Mouse (Mus musculus) heart, adult 9 months (tissue): Measurements from ENCODE around the gene Hoxa5.

ENCODE experiments used
- DNase-seq, 2 experiments: peaks; one replicate each; pipeline ENCODE4 v3.0.0; 2022; ENCODE audit warnings: low spot score in 2 of 2

The Hoxa5 gene

DNA sequence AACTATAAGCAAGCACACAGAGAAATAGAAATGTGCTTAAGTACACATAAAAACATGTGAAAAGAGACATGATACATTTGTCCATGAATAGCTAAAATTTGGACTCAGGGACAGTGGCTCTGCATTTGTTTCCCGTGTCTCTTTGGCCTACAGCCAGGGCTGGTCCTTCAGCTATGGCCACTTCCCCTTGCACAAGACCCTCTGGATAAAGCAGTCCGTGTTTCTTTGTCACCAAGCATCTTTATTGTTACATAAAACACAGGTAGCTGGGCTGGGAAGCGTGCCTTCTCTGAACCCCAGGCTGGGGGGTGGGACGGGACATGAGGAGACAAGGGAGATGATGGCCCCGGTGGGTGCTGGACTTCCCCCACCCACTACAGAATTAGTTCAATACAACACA is 9.9 kb upstream of the Hoxa5 start:
- DNase-seq: no peak

DNA sequence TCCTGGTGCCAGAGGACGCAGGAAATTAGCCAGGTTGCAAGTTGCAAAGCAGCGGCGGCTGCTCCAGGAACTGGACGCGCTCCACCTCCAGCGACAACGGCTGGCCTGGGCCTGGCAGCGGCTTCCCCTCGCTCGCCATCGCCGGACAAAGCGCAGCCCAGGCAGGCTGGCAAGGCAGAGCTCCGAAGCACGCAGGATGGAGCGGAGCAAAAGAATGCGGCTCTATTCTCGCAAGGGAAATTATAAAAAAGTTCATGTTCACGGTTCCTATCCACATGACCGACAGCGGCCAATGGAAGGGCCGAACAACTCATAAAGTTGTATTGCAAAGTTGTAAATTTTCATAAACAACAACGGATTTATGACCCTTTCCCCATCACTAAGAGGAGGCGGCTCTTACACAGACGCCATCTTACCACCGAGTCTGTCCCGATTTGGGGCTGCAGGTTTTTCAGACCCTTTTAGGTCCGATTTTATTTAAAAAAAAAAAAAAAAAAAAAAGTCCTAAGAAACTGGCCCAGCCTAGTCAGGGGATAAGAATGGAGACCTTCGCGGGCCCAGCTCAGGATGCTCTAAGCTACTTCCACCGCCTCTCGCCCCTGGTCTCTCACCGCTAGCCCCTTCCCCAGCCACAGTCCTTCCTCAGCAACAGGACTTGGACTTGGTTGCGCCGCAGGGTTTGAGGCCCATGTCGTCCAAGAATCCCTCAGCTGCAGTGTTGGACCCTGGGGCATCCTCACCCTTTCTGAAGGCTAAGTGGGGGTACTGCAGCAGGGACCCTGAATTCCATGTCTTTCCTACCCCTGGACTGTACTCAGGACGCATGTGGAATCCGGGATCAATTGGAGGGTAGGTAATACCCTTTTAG is 9.0 kb upstream of the Hoxa5 start, which contains the start of the genes Hoxa3 and Gm28308:
Gene Hoxa3, minus strand, starts transcription at position 218 of the 868 bp plus-strand sequence.
Gene Gm28308, minus strand, starts transcription at position 221 of the 868 bp plus-strand sequence.
- DNase-seq: no peak

DNA sequence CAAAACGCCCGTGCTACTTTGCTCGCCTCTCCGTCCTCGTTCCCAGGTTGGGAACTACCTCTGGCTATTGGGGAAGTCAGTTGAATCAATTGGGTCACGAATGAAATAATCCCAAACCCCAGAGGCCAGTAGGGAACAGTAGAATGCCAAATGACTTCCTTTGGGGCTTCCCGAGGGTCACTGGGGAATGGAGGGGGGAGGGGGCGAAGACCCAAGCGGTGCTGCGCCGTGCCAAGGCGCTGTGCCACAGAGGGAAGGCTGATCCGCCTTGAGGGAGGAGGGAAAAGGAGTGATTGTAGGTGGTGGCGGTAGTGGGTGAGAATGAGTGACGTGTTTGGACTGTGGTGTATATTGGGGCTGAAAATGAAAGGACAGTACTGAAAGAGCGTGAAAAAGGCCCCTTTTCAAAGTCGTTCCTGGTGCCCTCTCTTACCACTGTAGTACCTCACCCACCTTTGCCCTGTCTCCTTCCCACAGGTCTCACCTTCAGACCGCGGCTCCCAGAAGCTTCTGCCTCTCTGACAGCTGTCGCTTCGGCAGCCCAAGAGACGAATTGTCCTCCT is 8.2 kb upstream of the Hoxa5 start:
- DNase-seq: no peak

DNA sequence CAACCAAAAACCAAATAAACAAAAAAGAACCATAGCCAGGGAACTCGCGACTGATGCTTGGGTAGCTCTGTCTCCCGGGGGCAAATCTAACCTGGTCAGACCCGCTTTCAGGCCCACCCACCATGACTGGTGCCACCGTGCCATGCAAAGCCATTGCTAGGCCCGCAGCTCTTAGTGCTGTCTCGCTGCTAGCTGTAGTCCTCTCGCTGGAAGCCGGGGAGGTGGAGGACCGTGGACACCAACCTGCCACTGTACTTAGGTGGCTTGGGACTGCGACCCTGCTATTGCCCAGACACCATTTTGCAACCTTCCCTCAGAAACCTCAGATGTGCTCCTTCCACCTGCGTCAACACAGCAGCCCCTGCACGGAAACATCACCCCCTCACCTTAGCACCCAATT is 7.6 kb upstream of the Hoxa5 start:
- no peak for DNase-seq

DNA sequence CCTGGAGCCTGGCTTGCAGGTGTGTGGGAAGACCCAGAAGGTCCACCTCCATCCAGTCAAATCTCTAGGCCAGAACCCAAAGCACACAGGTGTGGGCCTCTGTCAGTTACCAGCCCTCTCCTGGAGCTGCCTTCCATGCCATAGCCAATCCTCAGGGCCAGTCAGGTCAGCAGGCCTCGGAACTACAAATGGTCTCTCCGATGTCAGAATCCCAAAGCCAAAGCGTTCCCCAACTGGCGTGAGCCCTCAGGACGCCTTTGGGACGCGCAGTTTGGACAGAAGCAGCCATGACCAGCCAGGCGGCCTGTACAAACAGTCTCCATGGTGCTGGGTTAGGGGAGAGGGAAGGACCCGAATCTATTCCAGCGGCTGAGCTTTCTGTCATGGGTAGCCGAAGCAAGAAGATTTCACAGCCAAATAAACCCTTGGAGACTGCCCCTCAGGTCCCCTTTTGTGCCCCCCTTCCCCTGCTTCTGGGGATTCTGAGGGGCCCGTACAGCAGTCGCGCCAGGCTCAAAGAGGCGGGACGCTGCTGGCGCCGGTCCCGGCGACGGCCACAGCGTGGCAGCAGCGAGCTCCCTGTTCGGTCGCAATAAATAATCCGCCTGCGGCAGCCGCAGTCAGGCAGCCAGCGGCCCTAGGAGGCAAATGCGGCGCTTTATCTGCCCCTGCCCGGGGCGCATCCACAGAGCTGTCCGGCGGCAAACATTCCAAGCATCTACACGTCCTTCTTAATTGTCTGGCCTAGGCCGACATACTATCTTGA is 7.0 kb upstream of the Hoxa5 start:
- DNase-seq: peak; percentile 33 to 58

DNA sequence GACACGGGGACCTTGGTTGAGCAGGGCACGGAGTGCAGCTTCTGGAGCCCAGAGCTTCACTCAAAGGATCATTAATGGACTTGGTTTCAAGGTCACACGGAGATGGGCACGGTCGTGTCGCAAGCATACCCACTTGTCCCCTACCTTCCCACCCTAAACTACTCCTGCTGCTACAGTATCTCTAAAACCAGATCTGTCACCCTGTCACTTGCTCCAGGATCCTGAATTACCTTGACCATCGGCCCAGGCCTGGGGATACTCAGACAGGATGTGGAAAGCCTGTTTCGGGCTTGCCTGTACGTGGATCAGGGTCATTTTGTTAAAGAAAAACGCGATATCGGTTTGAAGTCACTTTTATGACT is 5.3 kb upstream of the Hoxa5 start:
- DNase-seq: no peak

DNA sequence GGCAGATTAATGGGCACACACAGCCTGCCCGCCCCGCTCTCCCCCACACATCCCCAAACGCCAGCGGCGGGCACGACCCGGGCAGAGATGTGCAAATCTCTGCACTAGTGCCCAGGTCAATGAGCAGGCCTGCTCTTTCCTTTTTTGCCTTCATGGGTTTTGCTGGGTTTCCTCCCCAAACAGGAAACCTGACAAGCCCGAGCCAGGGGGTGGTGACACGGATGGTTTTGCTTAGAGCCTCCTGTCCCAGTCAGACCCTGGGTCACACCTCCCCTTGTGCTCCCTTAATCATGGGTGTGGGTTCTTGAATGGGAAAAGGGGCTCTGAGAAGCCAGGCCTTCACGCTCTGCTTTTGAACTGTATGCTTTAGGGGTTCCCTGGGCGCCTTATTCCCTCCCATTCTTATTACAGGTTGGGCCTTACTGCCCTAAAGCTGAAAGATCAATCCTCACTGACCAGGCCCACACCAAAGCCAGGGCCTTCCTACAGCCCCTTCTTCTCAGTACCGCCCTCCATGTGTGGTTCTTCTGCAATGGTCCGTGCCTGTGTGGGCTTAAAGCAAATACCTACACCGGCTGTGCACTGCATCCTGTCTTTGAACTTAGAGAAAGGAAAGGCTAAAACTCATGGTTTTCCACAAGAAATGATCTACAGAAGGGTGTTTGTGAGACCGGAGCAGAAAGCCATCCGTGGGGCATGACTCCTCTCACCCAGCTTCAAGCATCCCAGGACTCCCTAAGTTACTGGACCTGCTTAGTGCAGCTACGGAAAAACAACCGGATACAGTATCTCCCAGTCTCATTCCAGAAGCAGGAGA is 4.7 kb upstream of the Hoxa5 start:
- DNase-seq: no peak

DNA sequence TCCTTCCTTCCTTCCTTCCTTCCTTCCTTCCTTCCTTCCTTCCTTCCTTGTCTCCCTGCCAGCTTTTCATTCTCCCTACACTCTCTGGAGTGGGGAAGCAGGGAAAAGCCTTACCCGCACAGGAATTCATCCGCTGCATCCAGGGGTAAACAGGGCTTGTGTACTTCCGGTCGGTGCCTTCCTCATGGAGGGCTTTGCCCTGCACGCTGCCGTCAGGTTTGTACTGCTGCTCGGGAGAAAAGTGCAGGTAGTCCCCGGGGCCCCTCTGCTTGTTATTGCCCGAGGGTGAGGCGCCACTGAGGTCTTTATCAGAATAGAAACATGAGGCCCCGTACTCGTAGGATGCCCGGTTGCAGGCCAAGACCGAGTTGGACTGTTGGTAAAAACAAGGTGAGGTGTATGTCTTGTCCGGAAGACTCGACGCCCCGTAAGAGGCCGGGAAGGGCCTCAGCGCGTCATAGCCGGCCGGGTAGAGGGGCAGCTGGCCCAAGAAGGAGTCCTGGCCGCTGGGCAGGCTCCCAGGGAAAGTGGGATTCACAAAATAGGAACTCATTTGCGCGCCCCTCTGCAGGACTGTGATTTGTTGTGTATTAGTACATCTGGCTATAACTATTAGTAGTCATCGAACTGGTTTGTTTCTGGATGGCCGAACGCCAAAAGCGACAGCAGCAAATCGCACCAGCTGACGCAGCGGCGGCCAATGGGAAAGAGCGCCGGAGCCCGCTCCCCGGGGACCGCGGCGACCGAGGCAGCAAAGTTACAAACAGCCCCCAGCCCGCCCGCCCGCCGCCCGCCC is 3.9 kb upstream of the Hoxa5 start, which contains the start of gene Hoxa6:
Gene Hoxa6, minus strand, starts transcription at position 651 of the 796 bp plus-strand sequence.
- DNase-seq: no peak

DNA sequence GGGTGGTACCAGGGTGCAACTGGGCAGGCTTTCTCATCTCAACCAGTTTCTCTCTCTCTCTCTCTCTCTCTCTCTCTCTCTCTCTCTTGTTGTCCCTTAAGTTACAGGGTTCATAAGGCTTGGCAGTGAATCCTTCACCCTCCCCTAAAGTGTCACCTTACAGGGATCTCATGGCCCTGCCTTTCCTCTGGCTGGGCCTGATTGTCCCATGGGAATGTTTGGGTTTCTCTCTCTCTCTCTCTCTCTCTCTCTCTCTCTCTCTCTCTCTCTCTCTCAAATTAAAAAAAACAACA is 3.2 kb upstream of the Hoxa5 start:
- DNase-seq: no peak

DNA sequence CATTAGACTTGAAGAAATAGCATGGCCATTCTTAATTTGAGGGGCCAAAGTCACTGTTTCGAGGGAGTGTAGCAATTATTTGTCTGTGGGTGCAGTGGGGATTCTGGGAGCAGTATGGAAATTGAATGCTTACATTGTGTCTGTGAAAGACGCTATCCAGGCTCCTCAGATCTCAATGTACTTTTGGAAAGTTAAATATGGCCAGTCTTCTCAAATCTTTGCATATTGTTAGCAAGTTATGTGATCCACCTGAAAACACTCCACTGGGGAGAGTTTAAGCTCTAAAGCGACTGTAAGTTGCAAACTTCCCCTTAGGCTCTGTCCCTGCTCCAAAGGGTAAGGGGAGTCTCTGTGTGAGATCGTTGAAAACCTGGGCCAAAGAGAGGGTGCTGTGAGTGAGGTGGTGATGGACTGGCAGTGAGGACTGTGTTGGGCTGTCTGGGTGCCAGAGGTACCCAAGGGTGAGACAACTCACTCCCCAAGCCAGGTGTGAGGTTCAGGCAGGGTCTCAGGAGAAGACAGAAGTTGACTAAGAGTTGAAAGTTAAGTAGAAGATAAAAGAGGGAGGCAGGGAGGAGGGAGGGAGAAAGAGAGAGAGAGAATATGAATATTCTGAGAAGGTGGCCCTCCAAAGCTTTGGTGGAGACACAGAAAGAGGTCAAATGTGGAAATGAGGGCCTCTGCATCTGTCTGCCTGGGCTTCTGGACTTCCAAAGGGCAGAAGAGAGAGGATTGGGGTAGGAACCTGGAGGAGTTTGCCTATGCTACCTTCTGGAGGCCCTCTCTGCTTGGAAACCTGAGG is 2.7 kb upstream of the Hoxa5 start:
- no peak for DNase-seq

DNA sequence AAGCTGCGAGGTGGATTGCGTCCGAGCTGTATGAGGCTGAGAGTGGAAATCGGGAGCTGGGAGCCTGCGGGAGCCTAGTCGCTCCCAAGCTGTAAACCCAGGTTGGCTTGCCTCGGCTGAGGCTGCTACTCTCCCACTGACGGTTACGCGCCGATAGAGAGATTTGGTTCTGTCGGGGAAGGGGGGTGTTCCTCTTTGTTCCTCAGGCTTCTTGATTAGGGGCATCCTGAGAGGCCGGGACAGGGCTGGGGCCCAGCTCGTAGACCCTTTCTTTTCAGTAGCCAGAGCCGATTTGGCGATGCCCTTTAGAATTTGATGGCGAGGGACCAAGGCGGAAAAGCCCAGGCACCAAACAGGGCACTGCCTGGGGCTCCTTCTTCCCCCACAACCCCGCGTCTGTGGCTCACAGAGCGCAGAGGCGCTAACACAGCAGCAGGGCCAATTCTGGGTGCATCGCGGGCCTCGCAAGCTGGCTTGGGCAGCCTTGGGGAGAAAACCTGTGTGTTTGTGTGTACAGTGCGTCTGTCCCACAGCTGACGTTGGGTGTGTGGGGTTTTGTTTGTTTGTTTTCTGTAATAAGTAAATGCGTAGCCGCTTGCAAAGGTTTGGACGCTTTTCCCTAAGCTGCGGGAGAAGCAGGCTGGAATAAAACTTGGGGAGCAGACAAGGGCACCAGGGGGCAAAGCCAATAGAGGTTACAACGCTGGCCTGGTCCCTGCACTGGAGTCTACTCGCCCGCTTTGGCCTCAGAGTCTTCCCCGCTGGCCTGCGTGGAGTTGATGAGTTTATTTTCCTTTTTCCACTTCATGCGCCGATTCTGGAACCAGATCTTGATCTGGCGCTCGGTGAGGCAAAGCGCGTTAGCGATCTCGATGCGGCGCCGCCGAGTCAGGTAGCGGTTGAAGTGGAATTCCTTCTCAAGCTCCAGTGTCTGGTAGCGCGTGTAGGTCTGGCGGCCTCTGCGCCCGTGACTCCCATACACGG is 1.5 kb upstream of the Hoxa5 start:
- no peak for DNase-seq

DNA sequence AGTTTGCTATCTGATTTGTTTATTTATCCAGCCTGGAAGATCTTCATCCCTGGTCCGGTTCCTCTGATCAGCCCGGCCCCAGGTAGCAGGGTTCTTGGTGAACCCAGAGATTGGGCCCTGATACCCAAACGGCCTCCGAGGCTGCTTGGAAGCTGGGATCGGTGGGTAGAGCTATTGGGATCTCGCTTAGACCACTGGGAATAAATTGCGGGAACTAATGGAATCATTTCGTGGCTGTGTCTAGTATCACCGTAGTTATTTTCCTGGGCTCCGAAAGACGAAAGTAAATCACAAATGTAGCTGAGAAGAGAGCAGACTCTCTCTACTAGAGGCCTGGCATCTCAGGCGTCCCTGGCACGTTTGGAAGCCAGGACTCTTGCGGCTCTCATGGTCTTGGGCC is 834 bp upstream of the Hoxa5 start:
- DNase-seq: no peak

DNA sequence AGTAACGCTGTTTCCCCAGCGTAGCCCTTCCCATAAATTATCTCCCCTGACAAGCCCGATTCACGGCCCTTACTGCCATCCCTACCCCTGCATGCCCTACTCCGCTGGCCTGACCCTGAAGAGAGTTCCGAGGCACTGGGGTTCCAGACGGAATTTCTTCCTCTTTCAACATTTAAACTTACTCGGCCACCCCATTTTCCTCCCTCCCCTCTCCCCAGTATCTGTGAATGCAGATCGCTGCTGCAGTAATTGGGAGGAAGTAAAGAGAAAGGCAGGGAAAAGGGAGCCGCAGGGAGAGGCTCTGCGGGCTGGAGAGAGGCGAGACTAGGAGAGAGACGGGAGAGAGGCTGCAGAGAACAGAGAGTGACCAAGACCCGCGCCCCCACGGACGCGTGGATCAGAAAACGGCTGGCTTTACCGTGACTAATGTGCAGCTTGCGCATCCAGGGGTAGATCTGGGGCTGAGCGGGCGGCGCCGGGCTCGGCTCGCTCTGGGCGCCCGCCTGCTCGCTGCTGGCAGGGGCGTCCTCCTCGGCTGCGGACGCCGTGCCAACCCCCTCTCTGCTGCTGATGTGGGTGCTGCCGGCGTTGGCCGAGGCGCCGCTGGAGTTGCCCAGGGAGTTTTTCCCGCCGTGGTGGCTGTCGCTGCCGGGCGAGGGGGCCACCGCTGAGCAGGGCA is 877 bp downstream of the Hoxa5 start:
- no peak for DNase-seq

DNA sequence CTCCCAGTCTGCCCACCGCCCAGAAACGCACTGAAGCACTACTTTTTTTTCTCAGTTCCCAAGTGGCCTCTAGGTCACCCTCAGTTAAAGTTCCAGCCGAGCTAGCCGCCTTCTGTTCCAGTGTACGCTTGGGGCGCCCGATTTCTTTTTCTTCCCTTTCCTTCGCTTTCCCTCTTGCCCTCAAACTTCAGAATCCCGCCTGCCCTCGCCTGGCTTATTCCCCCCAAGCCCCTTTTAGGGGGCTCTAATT is 1.3 kb downstream of the Hoxa5 start:
- DNase-seq: no peak

DNA sequence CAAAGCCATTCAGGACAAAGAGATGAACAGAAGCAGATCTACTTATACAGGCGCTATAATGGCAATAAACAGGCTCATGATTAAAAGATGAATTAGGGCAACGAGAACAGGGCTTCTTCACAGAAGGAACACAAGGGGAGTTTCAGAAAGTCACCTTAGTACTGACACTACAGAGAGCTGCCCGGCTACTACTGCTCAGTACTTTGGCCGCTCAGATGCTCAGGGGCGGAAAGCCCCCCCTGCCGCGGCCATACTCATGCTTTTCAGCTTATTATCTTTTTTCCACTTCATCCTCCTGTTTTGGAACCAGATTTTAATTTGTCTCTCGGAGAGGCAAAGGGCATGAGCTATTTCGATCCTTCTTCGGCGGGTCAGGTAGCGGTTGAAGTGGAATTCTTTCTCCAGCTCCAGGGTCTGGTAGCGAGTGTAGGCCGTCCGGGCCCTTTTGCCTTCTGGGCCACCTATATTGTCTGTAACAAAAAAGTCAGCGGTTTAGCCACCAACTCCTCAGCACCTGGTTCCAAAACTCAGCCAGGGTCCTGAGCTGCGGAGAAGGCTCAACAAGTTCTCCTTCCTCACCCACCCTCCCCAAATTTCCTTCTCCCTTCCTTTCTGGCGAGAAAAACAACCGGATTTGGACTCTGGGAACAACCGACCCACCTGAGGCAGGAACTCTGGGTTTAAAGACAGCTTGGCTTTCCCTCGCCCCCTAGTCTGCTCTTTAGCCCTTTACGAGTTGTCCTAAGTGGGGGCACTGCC is 1.8 kb downstream of the Hoxa5 start:
- no peak for DNase-seq

DNA sequence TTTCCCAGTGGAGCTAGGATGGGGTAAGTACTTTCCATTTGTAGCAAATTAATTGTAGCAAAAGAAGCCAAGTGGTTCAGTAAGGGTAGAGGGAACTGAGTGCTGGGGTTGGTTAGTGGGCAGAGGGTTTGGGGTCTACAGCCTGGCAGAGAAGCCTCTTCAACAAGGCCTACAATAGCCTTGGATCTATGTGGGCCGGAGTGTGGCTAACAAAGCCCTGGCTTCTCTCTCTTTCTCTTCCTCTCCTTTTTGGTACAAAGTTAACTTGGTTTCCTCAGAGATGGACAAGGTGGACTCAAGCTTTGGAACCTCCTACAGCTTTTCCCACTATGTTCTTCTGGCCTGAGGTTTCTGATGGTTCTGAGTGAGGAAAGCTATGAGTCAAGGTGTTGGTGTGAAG is 3.1 kb downstream of the Hoxa5 start:
- no peak for DNase-seq

DNA sequence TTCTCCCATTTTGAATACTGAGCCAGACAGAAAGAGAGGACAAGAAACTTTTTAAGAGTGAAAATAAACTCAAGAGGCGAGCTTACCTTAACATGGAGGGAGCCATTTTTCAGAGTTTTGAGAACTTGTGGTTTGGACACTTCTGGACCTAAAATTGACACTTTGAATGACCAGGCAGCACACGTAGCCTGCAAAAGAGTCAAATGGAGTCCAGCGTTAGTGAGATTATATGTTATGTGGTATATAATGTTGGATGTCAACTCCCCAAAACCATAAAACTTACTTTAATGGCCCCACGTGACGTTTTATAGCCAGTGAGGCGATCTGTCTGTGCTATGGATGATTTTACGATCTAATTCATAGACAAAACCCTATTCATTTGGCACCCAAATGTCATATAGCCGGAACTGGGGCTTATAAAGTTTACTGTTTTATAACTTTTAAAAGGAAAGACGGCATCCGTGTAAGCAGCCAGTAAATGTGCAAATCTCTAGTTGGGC is 3.6 kb downstream of the Hoxa5 start:
- no peak for DNase-seq
